Mouse (Mus musculus): ENCODE measurements around the gene Dlgap3.

DNA sequence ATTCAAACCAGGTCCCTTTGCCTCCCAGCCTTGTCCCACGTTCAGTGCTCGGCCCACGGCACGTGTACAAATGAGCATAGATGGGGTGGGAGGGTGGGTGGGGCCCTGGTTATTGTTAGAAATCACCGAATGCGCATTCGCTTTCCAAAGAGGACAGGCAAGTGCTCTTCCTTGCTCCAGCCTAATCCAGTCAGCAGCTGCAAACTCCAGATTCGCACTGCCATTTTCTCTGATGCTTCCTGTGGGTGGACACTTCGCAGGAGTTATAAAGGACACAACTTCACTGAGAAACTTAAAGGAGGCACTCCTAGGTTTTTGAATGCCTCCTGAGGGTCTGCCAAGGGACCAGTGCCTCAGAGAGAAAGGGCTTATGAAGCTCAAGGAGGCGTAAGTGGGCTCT, 68.3 kb downstream of the Dlgap3 start:
- no peak for TF ChIP-seq POLR2A (IDR thresholded peaks at IDR 0.05; ENCODE audit: insufficient read depth, low read depth, low read length)
- no peak for TF ChIP-seq CTCF (IDR thresholded peaks at IDR 0.05; ENCODE audit: insufficient read depth, low read depth, low read length)
